Mouse (Mus musculus): ENCODE data around the gene Hectd1.

Hectd1 gene

GRCm38 (mm10) chr12:51767454-51767853 lies 61.9 kb downstream of the Hectd1 start:
- no peak for DNase-seq

DNA sequence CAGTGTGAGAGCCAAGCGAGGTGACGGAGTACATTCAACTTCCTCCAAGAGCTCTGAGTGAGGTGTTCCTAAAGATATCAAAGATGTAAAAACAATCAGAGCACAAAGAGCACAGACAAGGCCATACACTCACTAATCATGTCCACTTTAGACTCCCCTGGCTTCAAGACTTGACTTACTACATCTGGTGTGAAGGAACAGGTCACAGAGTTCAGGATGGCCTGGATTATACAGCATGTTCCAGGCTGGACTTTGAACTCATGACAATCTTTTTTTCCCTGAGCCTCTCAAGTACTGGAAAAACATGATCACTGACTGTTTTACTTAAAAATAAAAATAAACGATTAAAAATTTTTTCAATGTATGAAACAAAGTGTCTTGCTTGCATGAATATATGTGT lies 70.0 kb downstream of the Hectd1 start:
- no peak for DNase-seq

DNA sequence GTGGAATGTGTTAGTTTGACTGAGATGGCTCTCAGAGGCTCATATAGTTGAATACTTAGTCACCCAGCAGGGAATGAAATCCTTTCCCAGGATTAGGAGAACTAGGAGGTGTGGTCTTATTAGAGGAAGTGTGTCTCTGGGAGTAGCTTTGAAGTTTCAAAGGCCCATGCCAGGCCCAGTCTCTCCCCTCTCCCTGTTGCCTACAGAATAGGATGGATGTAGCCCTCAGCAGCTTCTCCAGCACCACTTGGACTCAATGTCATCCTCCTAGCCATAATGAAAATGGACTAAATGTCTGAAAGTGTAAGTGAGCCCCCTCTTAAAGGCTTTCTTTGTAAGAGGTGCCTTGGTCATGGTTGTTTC lies 72.8 kb downstream of the Hectd1 start:
- DNase-seq, result no peak

DNA sequence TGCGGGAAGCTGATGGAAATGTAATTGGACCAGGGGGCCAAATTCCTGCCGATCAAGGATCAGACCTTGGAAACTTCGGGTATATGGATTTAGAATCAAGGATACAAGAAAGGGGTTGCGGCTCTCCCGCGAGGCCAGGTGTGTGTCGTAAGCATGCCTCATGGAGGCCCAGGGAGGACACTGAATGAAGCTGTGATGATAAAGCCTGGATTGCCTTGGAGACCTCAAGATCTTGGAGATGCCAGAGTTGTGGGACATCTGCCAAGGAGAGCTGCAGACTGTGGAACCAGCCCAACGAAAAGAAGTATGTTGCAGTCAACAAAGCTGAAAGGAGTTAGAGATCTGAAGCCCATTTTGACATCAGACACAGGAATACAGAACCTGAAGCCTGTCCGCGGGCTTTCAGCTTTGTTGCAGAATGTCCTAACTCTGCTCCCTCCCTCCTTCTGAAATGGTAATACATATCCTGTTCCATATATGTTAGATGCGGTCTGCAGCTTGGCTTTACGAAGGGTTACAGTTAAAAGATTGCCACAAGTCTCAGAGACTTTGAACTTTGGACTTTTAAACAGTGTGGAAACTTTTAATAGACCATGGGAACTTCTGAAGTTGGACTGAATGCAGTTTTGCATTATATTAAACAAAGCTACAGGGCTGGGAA lies 73.3 kb downstream of the Hectd1 start:
- DNase-seq, result no peak

GRCm38 (mm10) chr12:51747348-51747747 lies 82.0 kb downstream of the Hectd1 start:
- DNase-seq, result no peak

GRCm38 (mm10) chr12:51744957-51745356 lies 84.4 kb downstream of the Hectd1 start:
- no peak for DNase-seq

- no peak for DNase-seq
Observed at GRCm38 (mm10) chr12:51741690-51742089, 87.6 kb downstream of the Hectd1 start.

GRCm38 (mm10) chr12:51736807-51737206 lies 92.5 kb downstream of the Hectd1 start:
- DNase-seq, result no peak

- DNase-seq, result no peak
Observed at GRCm38 (mm10) chr12:51736381-51736780, 93.0 kb downstream of the Hectd1 start.

GRCm38 (mm10) chr12:51735840-51736271 lies 93.5 kb downstream of the Hectd1 start:
- no peak for DNase-seq

GRCm38 (mm10) chr12:51734605-51735211 lies 94.6 kb downstream of the Hectd1 start:
- DNase-seq, result no peak

DNA sequence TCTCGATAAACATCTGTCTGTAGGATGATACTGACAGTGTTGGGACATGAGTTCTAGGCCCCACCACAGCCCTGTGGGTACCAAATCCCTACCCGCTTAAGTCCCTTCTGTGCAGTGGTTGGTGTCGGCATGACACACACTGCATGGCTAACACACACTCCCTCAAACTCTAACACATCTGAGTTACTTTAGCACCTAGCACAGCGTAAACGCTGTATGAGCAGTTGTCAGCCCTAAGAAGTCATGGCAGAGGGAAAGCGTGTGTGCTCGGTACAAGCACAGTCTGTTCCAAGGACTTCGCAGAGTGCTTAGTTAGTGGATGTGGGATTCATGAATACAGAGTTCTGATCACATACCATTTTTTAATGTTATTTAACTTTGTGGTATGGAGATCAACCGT lies 99.5 kb downstream of the Hectd1 start:
- no peak for DNase-seq

DNA sequence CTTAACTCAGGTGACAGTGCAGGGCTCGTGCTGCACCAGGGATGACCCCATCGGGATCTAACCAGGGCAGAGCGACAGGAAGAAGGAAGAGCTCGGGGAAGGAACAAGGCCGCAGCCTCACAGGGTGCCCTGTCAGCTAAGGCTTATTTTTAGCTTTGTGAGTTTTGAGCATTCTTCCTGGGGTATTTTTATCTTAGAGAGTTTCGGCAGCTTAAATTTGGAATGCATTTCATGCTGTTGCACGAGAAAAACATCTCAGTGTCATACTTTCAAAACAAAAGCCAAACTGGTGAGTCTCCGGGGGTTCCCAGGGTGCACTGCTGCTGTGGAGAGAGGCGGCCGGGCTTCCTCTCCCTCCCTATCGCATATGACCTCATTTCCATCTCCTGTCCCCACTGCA lies 100.3 kb downstream of the Hectd1 start:
- peak; percentile 50 for DNase-seq

GRCm38 (mm10) chr12:51721836-51722235 lies 107.5 kb downstream of the Hectd1 start:
- DNase-seq, result no peak

DNA sequence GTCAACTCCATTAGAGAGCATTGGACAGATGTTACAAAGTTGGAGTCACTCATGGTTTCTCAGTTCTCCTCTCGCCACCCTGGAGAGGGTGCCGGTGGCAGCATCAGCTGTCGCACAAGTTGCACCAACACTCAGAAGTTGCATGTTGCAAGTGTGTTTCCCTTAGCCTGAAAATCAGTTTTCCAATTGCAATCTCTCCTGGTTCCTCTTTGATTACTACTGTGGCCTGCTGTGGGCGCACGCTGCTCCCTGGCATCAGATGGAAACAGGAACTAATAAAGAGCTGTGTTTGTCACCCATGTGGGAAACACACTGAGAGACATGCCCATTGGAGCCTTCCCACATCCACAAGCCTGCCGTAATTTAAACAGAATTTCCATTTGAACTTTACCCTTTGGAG lies 110.7 kb downstream of the Hectd1 start:
- DNase-seq, result no peak

GRCm38 (mm10) chr12:51712685-51713084 lies 116.7 kb downstream of the Hectd1 start:
- DNase-seq, result peak; percentile 60

GRCm38 (mm10) chr12:51710154-51710553 lies 119.2 kb downstream of the Hectd1 start:
- no peak for DNase-seq

DNA sequence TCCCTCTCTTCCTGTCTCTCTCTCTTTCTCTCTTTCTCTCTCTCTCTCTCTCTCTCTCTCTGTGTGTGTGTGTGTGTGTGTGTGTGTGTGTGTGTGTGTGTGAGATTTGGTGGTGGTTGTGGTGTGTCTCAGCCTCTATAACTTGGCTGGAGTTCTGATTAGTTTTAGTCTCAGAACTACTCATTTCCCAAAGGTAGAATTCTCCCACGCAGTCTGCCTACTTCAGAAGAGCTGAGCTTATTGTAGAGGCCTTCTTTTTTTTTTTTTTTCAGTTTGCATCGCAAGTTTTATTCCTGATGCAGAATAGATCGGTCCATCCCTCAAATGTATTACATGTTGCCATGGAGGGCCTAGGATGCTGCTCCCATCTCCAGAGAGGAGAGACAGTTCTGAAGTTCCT lies 119.6 kb downstream of the Hectd1 start:
- no peak for DNase-seq

- DNase-seq, result no peak
Observed at GRCm38 (mm10) chr12:51708941-51709686, 120.2 kb downstream of the Hectd1 start.

- peak; percentile 74 for DNase-seq
Observed at GRCm38 (mm10) chr12:51706673-51707235, 122.6 kb downstream of the Hectd1 start.

GRCm38 (mm10) chr12:51705778-51706177 lies 123.6 kb downstream of the Hectd1 start:
- DNase-seq, result no peak

GRCm38 (mm10) chr12:51704572-51704971 lies 124.8 kb downstream of the Hectd1 start:
- no peak for DNase-seq

GRCm38 (mm10) chr12:51703859-51704258 lies 125.5 kb downstream of the Hectd1 start:
- DNase-seq, result no peak

DNA sequence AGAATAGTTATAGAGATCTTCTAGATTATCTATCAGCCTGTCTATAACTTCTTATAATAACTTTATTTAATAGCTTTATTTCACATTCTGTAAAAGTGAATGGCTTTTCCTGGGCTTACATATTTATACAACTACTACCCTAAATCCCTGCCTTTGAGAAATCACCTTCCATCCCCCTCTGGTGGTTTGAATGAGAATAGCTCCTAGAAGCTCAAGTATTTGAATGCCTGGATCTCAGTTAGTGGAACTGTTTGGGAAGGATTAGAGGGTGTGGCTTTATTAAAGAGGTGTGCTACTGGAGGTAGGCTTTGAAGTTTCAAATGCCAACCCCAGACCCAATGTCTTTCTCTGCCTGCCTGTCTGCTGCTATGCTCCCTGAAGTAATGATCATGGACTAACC lies 127.6 kb downstream of the Hectd1 start:
- no peak for DNase-seq

Data from kidney, adult 11 months (tissue).